Mouse (Mus musculus) liver, adult 2 months (tissue): ENCODE measurements around the gene Ttc30a1.

Experiments used
- CTCF ChIP-seq: fragments of 200-500 bp; IDR thresholded peaks from 2 replicates; pipeline ENCODE4 v1.5.1; 2011; ENCODE audit warnings: low read depth, low read length, control low read depth
- POLR2A ChIP-seq: fragments of 200-500 bp; IDR thresholded peaks from 2 replicates; pipeline ENCODE4 v1.6.1; 2011; ENCODE audit warnings: low read length, control low read depth; ENCODE audit not compliant: insufficient read depth; ENCODE audit errors: extremely low read depth

DNA sequence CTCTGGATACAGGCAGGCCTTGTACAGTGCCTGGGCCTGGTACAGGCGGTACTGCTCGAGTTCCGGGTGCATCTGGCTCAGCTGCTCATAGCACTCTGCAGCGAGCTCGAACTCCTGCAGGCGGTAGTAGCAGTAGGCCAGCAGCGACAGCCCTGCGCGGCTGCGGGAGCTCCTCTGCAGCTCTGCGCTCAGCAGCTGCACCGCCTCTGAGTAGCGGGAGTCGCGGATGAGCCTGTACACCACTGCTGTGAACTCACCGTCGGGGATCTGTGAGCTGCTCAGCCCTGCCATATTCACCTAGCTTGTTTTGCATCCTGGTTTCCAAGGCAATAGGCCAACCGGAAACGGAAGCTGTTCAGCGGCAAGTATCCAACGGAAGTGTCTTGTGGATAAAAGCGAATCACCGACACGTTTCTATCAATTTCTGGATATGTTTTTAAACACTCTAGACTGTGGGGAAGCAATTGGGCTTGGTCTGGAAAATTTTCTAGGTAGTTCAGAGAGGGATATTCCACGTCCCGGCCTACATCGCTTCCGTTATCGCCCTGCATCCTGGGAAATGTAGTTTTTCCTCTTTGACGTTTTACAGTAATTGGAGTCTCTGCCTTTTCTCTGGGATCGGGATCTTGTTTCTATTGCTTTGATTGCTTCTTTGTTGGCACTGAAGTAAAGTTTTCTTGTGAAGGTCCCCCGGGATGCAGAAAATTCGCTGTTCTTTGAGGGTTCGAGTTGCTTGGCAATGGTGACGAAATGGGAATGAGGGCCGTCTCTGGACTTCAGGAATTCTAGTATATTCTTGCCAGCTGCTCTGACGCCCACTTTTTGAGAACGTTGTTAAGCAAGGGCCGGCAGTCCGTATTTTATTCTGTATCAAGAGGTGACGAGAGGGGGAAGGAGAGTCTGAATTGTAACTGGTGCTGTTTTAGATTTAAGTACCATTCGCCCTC, 43.4 kb downstream of the Ttc30a1 start, which contains the start of gene Ttc30b:
- TF ChIP-seq CTCF (no peak), POLR2A (no peak)
